Mouse (Mus musculus): ENCODE measurements around the gene Srsf11. TPM values are rescaled to one million over a fixed set of nuclear protein-coding genes. Genes with fewer than 3 reads are reported as not detected.

Gene Srsf11
- total and polyA plus RNA-seq, 3 experiments: 205 to 725 (median 288) TPM

- peaks cover 4 to 58% of the 10 kb centered on the region in 2 experiments; a peak in 3 of 4 replicates for H3K4me1 ChIP-seq (ENCODE audit: control insufficient read depth in 1 of 2, insufficient read depth in 2 of 2)
- H3K4me2 ChIP-seq (ENCODE audit: insufficient read depth, low read depth, poor library complexity, severe bottlenecking): peak overlapping the region; percentile 100
- in situ Hi-C loops (cut with MboI; ENCODE audit: low pct_ligation_motif_present, low pct_unique_long_range_greater_than_20kb, low sequenced_read_pairs): no loop called here
- dilution Hi-C loops (cut with MboI; ENCODE audit: extremely low pct_ligation_motif_present, extremely low pct_unique_long_range_greater_than_20kb, low sequenced_read_pairs): no loop called here
- peak overlapping the region; percentile 37 for H3K27ac ChIP-seq (ENCODE audit: insufficient read depth, low read depth)
- peaks cover 9 to 32% of the 10 kb centered on the region in 2 experiments for H3K36me3 ChIP-seq (replicated peaks in 1 of 2; ENCODE audit: control insufficient read depth in 1 of 2, insufficient read depth in 1 of 2, low read length in 1 of 2)
- peak overlapping the region; percentile 76 for H3K9ac ChIP-seq (ENCODE audit: insufficient read depth, low read depth)
- no peaks in the 10 kb centered on the region for H3K9me3 ChIP-seq (replicated peaks; ENCODE audit: low read length)
- DNase-seq (ENCODE audit: extremely low read depth): no peak
- no peaks in the 10 kb centered on the region for H3K27me3 ChIP-seq (replicated peaks)
- no peak for TF ChIP-seq NELFE (IDR thresholded peaks at IDR 0.05; ENCODE audit: low read depth, low read length)
- no peak for TF ChIP-seq MAZ (IDR thresholded peaks at IDR 0.05; ENCODE audit: low read depth, low read length)
- TF ChIP-seq USF1 (IDR thresholded peaks at IDR 0.05; ENCODE audit: low read depth, low read length): no peak
- no peak for TF ChIP-seq SMC3 (IDR thresholded peaks at IDR 0.05; ENCODE audit: low read depth, low read length)
- TF ChIP-seq UBTF (IDR thresholded peaks at IDR 0.05; ENCODE audit: low read depth, low read length): no peak
- no peak for TF ChIP-seq TCF12 (IDR thresholded peaks at IDR 0.05; ENCODE audit: low read depth, low read length)
- no peak for TF ChIP-seq HCFC1 (IDR thresholded peaks at IDR 0.05; ENCODE audit: low read depth, low read length)
- no peak for TF ChIP-seq ELF1 (IDR thresholded peaks at IDR 0.05; ENCODE audit: low read depth, low read length)
- no peak for TF ChIP-seq CHD2 (IDR thresholded peaks at IDR 0.05; ENCODE audit: low read length)
- TF ChIP-seq MEF2A (IDR thresholded peaks at IDR 0.05; ENCODE audit: borderline replicate concordance, low read depth, low read length): no peak
- no peak for TF ChIP-seq USF2 (conservative IDR thresholded peaks at IDR 0.05; ENCODE audit: low read depth, low read length)
- no peak for TF ChIP-seq ZKSCAN1 (IDR thresholded peaks at IDR 0.05; ENCODE audit: borderline replicate concordance, low read depth, low read length)
- no peak for TF ChIP-seq ZC3H11A (IDR thresholded peaks at IDR 0.05; ENCODE audit: low read depth, low read length)
- TF ChIP-seq SIN3A (IDR thresholded peaks at IDR 0.05; ENCODE audit: low read length): no peak
- TF ChIP-seq TBP (conservative IDR thresholded peaks at IDR 0.05; ENCODE audit: low read depth, low read length): no peak
- TF ChIP-seq JUND (conservative IDR thresholded peaks at IDR 0.05; ENCODE audit: low read depth, low read length): no peak
- no peak for TF ChIP-seq MAX (IDR thresholded peaks at IDR 0.05; ENCODE audit: low read length)
- H3K79me2 ChIP-seq (replicated peaks; ENCODE audit: control insufficient read depth, extremely low read depth, insufficient read depth, poor library complexity, severe bottlenecking): peaks cover 83% of the 10 kb centered on the region
- H3K4me3 ChIP-seq (replicated peaks in 1 of 3; ENCODE audit: low read depth in 2 of 3, low read length in 2 of 3, poor library complexity in 1 of 3): peak overlapping the region; percentile 80 to 91 (median 80)
Measured at GRCm38 (mm10) chr3:158032106-158032505, 4.3 kb downstream of the Srsf11 start.

GRCm38 (mm10) chr3:158031371-158031925, 5.0 kb downstream of the Srsf11 start:
- H3K27ac ChIP-seq (ENCODE audit: insufficient read depth, low read depth): peak overlapping the region; percentile 90
- H3K4me2 ChIP-seq (ENCODE audit: insufficient read depth, low read depth, poor library complexity, severe bottlenecking): peak overlapping the region; percentile 100
- peaks cover 6 to 64% of the 10 kb centered on the region in 2 experiments; a peak in 3 of 4 replicates for H3K4me1 ChIP-seq (ENCODE audit: control insufficient read depth in 1 of 2, insufficient read depth in 2 of 2)
- peak; percentile 98 for DNase-seq (ENCODE audit: extremely low read depth)
- dilution Hi-C loops (cut with MboI; ENCODE audit: extremely low pct_ligation_motif_present, extremely low pct_unique_long_range_greater_than_20kb, low sequenced_read_pairs) (no loop called here), in situ Hi-C loops (cut with MboI; ENCODE audit: low pct_ligation_motif_present, low pct_unique_long_range_greater_than_20kb, low sequenced_read_pairs) (no loop called here)
- H3K79me2 ChIP-seq (replicated peaks; ENCODE audit: control insufficient read depth, extremely low read depth, insufficient read depth, poor library complexity, severe bottlenecking): peaks cover 85% of the 10 kb centered on the region
- peaks cover 12 to 39% of the 10 kb centered on the region in 2 experiments for H3K36me3 ChIP-seq (replicated peaks in 1 of 2; ENCODE audit: control insufficient read depth in 1 of 2, insufficient read depth in 1 of 2, low read length in 1 of 2)
- H3K9ac ChIP-seq (ENCODE audit: insufficient read depth, low read depth): peak overlapping the region; percentile 93
- H3K4me3 ChIP-seq (replicated peaks in 1 of 3; ENCODE audit: low read depth in 2 of 3, low read length in 2 of 3, poor library complexity in 1 of 3): peak overlapping the region; percentile 80 to 91 (median 80)
- TF ChIP-seq ZNF384 (IDR thresholded peaks at IDR 0.05; ENCODE audit: low read depth, low read length) (no peak), POLR2A (IDR thresholded peaks at IDR 0.05; ENCODE audit: low read depth, low read length) (peak; percentile 99), TBP (conservative IDR thresholded peaks at IDR 0.05; ENCODE audit: low read depth, low read length) (peak; percentile 87), UBTF (IDR thresholded peaks at IDR 0.05; ENCODE audit: low read depth, low read length) (peak; percentile 91)
- no peaks in the 10 kb centered on the region for H3K9me3 ChIP-seq (replicated peaks; ENCODE audit: low read length)
- no peaks in the 10 kb centered on the region for H3K27me3 ChIP-seq (replicated peaks)

Measured in CH12.LX (cell line).